Mouse (Mus musculus): ENCODE results near the gene Katnb1. TPM values are rescaled to one million over a fixed set of nuclear protein-coding genes. Genes with fewer than 3 reads are reported as not detected.

The Katnb1 gene
- total RNA-seq, 2 experiments from 2014 or later: 45.1 to 46.3 TPM

- DNase-seq (ENCODE audit: low spot score in 2 of 2): no peak
Observed at GRCm38 (mm10) chr8:95084261-95084660, 3.3 kb downstream of the Katnb1 start.

- DNase-seq (ENCODE audit: low spot score in 2 of 2): no peak
Observed at GRCm38 (mm10) chr8:95084744-95085431, 3.9 kb downstream of the Katnb1 start.

- DNase-seq (ENCODE audit: low spot score in 2 of 2): no peak
Observed at GRCm38 (mm10) chr8:95085432-95086141, 4.6 kb downstream of the Katnb1 start.

- DNase-seq (ENCODE audit: low spot score in 2 of 2): no peak
Observed at GRCm38 (mm10) chr8:95093574-95093973, 12.6 kb downstream of the Katnb1 start.

GRCm38 (mm10) chr8:95099009-95099408, 18.0 kb downstream of the Katnb1 start:
- peak; percentile 59 to 73 for DNase-seq (ENCODE audit: low spot score in 2 of 2)

GRCm38 (mm10) chr8:95101972-95102371, 21.0 kb downstream of the Katnb1 start:
- DNase-seq (ENCODE audit: low spot score in 2 of 2): no peak

GRCm38 (mm10) chr8:95107306-95107705, 26.3 kb downstream of the Katnb1 start:
- DNase-seq (ENCODE audit: low spot score in 2 of 2): no peak

GRCm38 (mm10) chr8:95112594-95112993, 31.6 kb downstream of the Katnb1 start:
- no peak for DNase-seq (ENCODE audit: low spot score in 2 of 2)

- DNase-seq (ENCODE audit: low spot score in 2 of 2): no peak
Observed at GRCm38 (mm10) chr8:95113108-95113507, 32.1 kb downstream of the Katnb1 start.

- DNase-seq (ENCODE audit: low spot score in 2 of 2): peak in 1 of 2 experiments; percentile 38
Observed at GRCm38 (mm10) chr8:95113750-95114149, 32.8 kb downstream of the Katnb1 start.

GRCm38 (mm10) chr8:95123455-95123854, 42.5 kb downstream of the Katnb1 start:
- DNase-seq (ENCODE audit: low spot score in 2 of 2): no peak

- no peak for DNase-seq (ENCODE audit: low spot score in 2 of 2)
Observed at GRCm38 (mm10) chr8:95126497-95126896, 45.5 kb downstream of the Katnb1 start.

GRCm38 (mm10) chr8:95127658-95128057, 46.7 kb downstream of the Katnb1 start:
- DNase-seq (ENCODE audit: low spot score in 2 of 2): no peak

GRCm38 (mm10) chr8:95128750-95129260, 47.8 kb downstream of the Katnb1 start:
- DNase-seq (ENCODE audit: low spot score in 2 of 2): no peak

- DNase-seq (ENCODE audit: low spot score in 2 of 2): no peak
Observed at GRCm38 (mm10) chr8:95130966-95131537, 50.1 kb downstream of the Katnb1 start.

GRCm38 (mm10) chr8:95131983-95132382, 51.0 kb downstream of the Katnb1 start:
- no peak for DNase-seq (ENCODE audit: low spot score in 2 of 2)

GRCm38 (mm10) chr8:95134186-95134585, 53.2 kb downstream of the Katnb1 start:
- DNase-seq (ENCODE audit: low spot score in 2 of 2): no peak

GRCm38 (mm10) chr8:95135242-95135641, 54.3 kb downstream of the Katnb1 start:
- DNase-seq (ENCODE audit: low spot score in 2 of 2): peak in 1 of 2 experiments; percentile 41

GRCm38 (mm10) chr8:95136218-95136617, 55.2 kb downstream of the Katnb1 start:
- DNase-seq (ENCODE audit: low spot score in 2 of 2): no peak

- DNase-seq (ENCODE audit: low spot score in 2 of 2): no peak
Observed at GRCm38 (mm10) chr8:95137201-95137600, 56.2 kb downstream of the Katnb1 start.

- no peak for DNase-seq (ENCODE audit: low spot score in 2 of 2)
Observed at GRCm38 (mm10) chr8:95137641-95138098, 56.7 kb downstream of the Katnb1 start.
